Mouse (Mus musculus) erythroid progenitor cell, adult 5-6 weeks (primary cell): Measurements from ENCODE around the gene Prss8. TPM values are rescaled to one million over a fixed set of nuclear protein-coding genes. Genes with fewer than 3 reads are reported as not detected.

ENCODE experiments used
- total RNA-seq, 2 experiments: library from RNA; stranded (forward) in 1 of 2; stranded (reverse) in 1 of 2; fragments of 150-400 nt in 1 of 2; fragments of 186-747, 209-891 nt in 1 of 2; gene quantifications; 2 replicates each; pipeline versions ENCODE4 v1.2.3 to v1.2.4; 2015 to 2017; ENCODE audit warnings: low replicate concordance in 2 of 2

The Prss8 gene
- total RNA-seq, 2 experiments from 2014 or later: not detected

Other genes starting within 250 kb of the Prss8 start
- 4.0 and 9.6 TPM in 2 replicates for gene Bcl7c, start 221.2 kb downstream of the Prss8 start, total RNA-seq (2015; ENCODE audit: low replicate concordance)
- gene Bcl7c, start 221.2 kb downstream of the Prss8 start, total RNA-seq (2017; ENCODE audit: low replicate concordance): 2.6 and 12.7 TPM in 2 replicates
- gene Ctf1, start 217.4 kb downstream of the Prss8 start, total RNA-seq (2015; ENCODE audit: low replicate concordance): not detected in 2 replicates
- gene Ctf1, start 217.4 kb downstream of the Prss8 start, total RNA-seq (2017; ENCODE audit: low replicate concordance): not detected in 2 replicates
- gene Ctf2, start 197.9 kb downstream of the Prss8 start, total RNA-seq (2015; ENCODE audit: low replicate concordance): not detected in 2 replicates
- gene Ctf2, start 197.9 kb downstream of the Prss8 start, total RNA-seq (2017; ENCODE audit: low replicate concordance): not detected in 2 replicates
- 1.7 and 1.8 TPM in 2 replicates for gene Fbxl19, start 185.6 kb downstream of the Prss8 start, total RNA-seq (2015; ENCODE audit: low replicate concordance)
- 1.5 and 3.6 TPM in 2 replicates for gene Fbxl19, start 185.6 kb downstream of the Prss8 start, total RNA-seq (2017; ENCODE audit: low replicate concordance)
- 2.5 and 5.4 TPM in 2 replicates for gene Orai3, start 160.3 kb downstream of the Prss8 start, total RNA-seq (2015; ENCODE audit: low replicate concordance)
- gene Orai3, start 160.3 kb downstream of the Prss8 start, total RNA-seq (2017; ENCODE audit: low replicate concordance): 4.6 and 6.7 TPM in 2 replicates
- 38.1 and 42.5 TPM in 2 replicates for gene Setd1a, start 153.4 kb downstream of the Prss8 start, total RNA-seq (2015; ENCODE audit: low replicate concordance)
- 14.8 and 21.3 TPM in 2 replicates for gene Setd1a, start 153.4 kb downstream of the Prss8 start, total RNA-seq (2017; ENCODE audit: low replicate concordance)
- 8.6 and 10.9 TPM in 2 replicates for gene Gm49388, start 144.5 kb downstream of the Prss8 start, total RNA-seq (2015; ENCODE audit: low replicate concordance)
- gene Gm49388, start 144.5 kb downstream of the Prss8 start, total RNA-seq (2017; ENCODE audit: low replicate concordance): 4.5 and 10.7 TPM in 2 replicates
- gene Hsd3b7, start 129.5 kb downstream of the Prss8 start, total RNA-seq (2015; ENCODE audit: low replicate concordance): 5.8 TPM in 1 of 2 replicates, not detected in the other
- 2.6 and 3.5 TPM in 2 replicates for gene Hsd3b7, start 129.5 kb downstream of the Prss8 start, total RNA-seq (2017; ENCODE audit: low replicate concordance)
- gene Stx4a, start 105.8 kb downstream of the Prss8 start, total RNA-seq (2015; ENCODE audit: low replicate concordance): 10.5 and 30.6 TPM in 2 replicates
- 12.7 and 13.3 TPM in 2 replicates for gene Stx4a, start 105.8 kb downstream of the Prss8 start, total RNA-seq (2017; ENCODE audit: low replicate concordance)
- gene Stx1b, start 105.6 kb downstream of the Prss8 start, total RNA-seq (2015; ENCODE audit: low replicate concordance): not detected in 2 replicates
- 0.98 TPM in 1 of 2 replicates, not detected in the other for gene Stx1b, start 105.6 kb downstream of the Prss8 start, total RNA-seq (2017; ENCODE audit: low replicate concordance)
- gene Zfp646, start 53.9 kb downstream of the Prss8 start, total RNA-seq (2015; ENCODE audit: low replicate concordance): 18.0 and 31.4 TPM in 2 replicates
- 34.3 and 47.1 TPM in 2 replicates for gene Zfp646, start 53.9 kb downstream of the Prss8 start, total RNA-seq (2017; ENCODE audit: low replicate concordance)
- gene Zfp668, start 53.3 kb downstream of the Prss8 start, total RNA-seq (2015; ENCODE audit: low replicate concordance): 1.7 and 6.5 TPM in 2 replicates
- gene Zfp668, start 53.3 kb downstream of the Prss8 start, total RNA-seq (2017; ENCODE audit: low replicate concordance): 3.2 and 16.5 TPM in 2 replicates
- gene Prss53, start 39.1 kb downstream of the Prss8 start, total RNA-seq (2015; ENCODE audit: low replicate concordance): not detected in 2 replicates
- gene Prss53, start 39.1 kb downstream of the Prss8 start, total RNA-seq (2017; ENCODE audit: low replicate concordance): 0.64 TPM in 1 of 2 replicates, not detected in the other
- gene Gm21974, start 34.6 kb downstream of the Prss8 start, total RNA-seq (2015; ENCODE audit: low replicate concordance): not detected in 2 replicates
- gene Gm21974, start 34.6 kb downstream of the Prss8 start, total RNA-seq (2017; ENCODE audit: low replicate concordance): not detected in 2 replicates
- gene Vkorc1, start 34.5 kb downstream of the Prss8 start, total RNA-seq (2015; ENCODE audit: low replicate concordance): 24.3 and 33.5 TPM in 2 replicates
- gene Vkorc1, start 34.5 kb downstream of the Prss8 start, total RNA-seq (2017; ENCODE audit: low replicate concordance): 2.1 and 5.9 TPM in 2 replicates
- 39.3 and 58.7 TPM in 2 replicates for gene Bckdk, start 26.0 kb downstream of the Prss8 start, total RNA-seq (2015; ENCODE audit: low replicate concordance)
- gene Bckdk, start 26.0 kb downstream of the Prss8 start, total RNA-seq (2017; ENCODE audit: low replicate concordance): 9.7 and 17.3 TPM in 2 replicates
- 8.0 and 18.0 TPM in 2 replicates for gene Kat8, start 17.6 kb downstream of the Prss8 start, total RNA-seq (2015; ENCODE audit: low replicate concordance)
- gene Kat8, start 17.6 kb downstream of the Prss8 start, total RNA-seq (2017; ENCODE audit: low replicate concordance): 12.9 and 16.7 TPM in 2 replicates
- 3.8 TPM in 1 of 2 replicates, not detected in the other for gene Prss36, start 16.6 kb upstream of the Prss8 start, total RNA-seq (2015; ENCODE audit: low replicate concordance)
- gene Prss36, start 16.6 kb upstream of the Prss8 start, total RNA-seq (2017; ENCODE audit: low replicate concordance): not detected in 2 replicates
- 125 and 187 TPM in 2 replicates for gene Fus, start 37.4 kb upstream of the Prss8 start, total RNA-seq (2015; ENCODE audit: low replicate concordance)
- gene Fus, start 37.4 kb upstream of the Prss8 start, total RNA-seq (2017; ENCODE audit: low replicate concordance): 81.2 and 118 TPM in 2 replicates
- gene Pycard, start 63.8 kb upstream of the Prss8 start, total RNA-seq (2015; ENCODE audit: low replicate concordance): 12.2 and 56.9 TPM in 2 replicates
- 2.2 and 5.7 TPM in 2 replicates for gene Pycard, start 63.8 kb upstream of the Prss8 start, total RNA-seq (2017; ENCODE audit: low replicate concordance)
- not detected in 2 replicates for gene Trim72, start 73.8 kb upstream of the Prss8 start, total RNA-seq (2015; ENCODE audit: low replicate concordance)
- not detected in 2 replicates for gene Trim72, start 73.8 kb upstream of the Prss8 start, total RNA-seq (2017; ENCODE audit: low replicate concordance)
- gene Itgam, start 132.5 kb upstream of the Prss8 start, total RNA-seq (2015; ENCODE audit: low replicate concordance): 21.8 and 24.1 TPM in 2 replicates
- 16.9 and 19.8 TPM in 2 replicates for gene Itgam, start 132.5 kb upstream of the Prss8 start, total RNA-seq (2017; ENCODE audit: low replicate concordance)
- gene Gm49368, start 132.6 kb upstream of the Prss8 start, total RNA-seq (2015; ENCODE audit: low replicate concordance): not detected in 2 replicates
- gene Gm49368, start 132.6 kb upstream of the Prss8 start, total RNA-seq (2017; ENCODE audit: low replicate concordance): not detected in 2 replicates
- 0.42 and 1.1 TPM in 2 replicates for gene Itgax, start 199.4 kb upstream of the Prss8 start, total RNA-seq (2015; ENCODE audit: low replicate concordance)
- gene Itgax, start 199.4 kb upstream of the Prss8 start, total RNA-seq (2017; ENCODE audit: low replicate concordance): 0.83 and 1.2 TPM in 2 replicates
- 14.1 and 18.9 TPM in 2 replicates for gene Itgad, start 224.3 kb upstream of the Prss8 start, total RNA-seq (2015; ENCODE audit: low replicate concordance)
- 5.6 and 15.5 TPM in 2 replicates for gene Itgad, start 224.3 kb upstream of the Prss8 start, total RNA-seq (2017; ENCODE audit: low replicate concordance)